Mouse (Mus musculus) neutrophil, adult 83 days (primary cell): ENCODE measurements around the gene Ankrd13a. TPM values are rescaled to one million over a fixed set of nuclear protein-coding genes. Genes with fewer than 3 reads are reported as not detected.

Experiments used
- total RNA-seq, 2 experiments: library from RNA; stranded (reverse); gene quantifications; one replicate each; pipeline ENCODE4 v1.2.4; 2023

The Ankrd13a gene
- total RNA-seq = 100 to 1,000 TPM; 235 to 237 TPM

DNA sequence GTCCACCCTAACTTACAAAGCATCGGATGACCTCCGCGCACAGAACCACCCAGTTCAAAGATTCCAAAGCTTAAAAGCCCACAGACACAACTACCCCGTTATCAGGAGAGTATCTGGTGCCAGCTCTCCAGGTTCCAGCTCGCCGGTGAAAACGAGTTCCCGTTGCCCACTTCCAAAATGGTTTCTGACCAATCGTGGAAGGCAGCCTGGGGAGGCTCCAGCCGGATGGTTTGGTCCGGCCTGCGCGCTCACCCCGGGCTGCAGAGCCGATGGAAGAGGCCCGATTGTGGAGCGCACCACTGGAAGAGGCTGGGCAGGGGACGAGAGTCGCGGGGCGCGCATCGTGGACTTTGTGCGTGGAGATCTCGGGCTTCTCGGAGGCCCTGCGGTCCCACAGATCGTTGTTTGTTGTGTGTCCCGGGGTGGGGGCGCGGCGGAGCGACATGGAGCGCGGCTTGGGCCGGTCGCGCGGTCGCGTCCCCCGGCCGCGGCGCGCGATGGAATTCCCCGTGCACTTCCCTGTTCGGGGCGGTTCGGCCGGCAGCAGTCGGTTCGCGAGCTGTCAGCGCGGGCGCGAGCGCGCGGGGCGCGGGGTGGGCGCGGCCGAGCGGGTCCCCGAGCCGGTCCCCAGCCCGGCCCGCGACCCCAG lies at the start of gene Ankrd13a:
Gene Ankrd13a, plus strand, starts transcription at position 275 of the 649 bp plus-strand sequence.

DNA sequence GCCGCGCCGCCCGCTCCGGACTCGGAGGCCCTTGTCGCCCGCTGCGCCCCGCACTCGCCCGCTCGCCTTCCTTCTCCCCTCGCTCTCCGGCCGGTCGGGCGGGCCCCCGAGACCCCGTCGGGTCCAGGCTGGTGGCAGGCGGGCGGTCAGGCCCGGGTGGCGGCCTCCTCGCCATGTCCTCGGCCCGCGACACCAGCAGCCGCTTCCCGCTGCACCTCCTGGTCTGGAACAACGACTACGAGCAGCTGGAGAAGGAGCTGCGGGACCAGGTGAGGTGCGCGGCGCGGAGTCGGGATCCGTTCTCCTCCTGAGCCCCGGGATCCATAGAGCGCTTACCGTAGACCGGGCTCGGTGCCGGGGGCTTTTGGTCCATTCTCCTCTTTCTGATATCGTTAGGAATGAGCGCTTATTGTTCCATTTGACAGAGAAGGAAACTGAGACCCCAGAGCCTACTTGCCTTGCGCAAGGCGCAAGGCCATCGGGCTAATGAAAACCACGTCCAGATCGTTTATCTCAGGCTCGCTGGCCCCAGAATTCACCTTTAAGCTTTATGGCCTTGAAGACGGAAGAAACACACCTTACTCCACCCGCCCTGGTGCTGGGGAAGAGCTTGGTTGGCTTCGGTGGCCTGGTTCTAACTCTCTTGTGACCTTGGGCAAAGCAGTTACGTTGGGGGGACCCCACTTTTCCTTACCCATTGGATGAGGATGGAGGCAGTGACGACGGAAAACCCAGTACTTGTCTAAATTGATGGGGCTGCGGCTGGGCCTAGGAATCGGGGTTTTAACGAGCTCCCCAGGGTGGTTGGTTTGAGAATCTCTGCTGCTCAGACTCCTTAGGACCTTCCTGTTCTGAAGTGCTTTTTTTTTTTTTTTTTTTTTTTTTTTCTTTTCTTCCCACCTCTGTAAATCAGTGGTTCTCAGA lies 841 bp downstream of the Ankrd13a start, which contains the start of gene Git2:
Gene Git2, minus strand, starts transcription at position 462 of the 924 bp plus-strand sequence.

DNA sequence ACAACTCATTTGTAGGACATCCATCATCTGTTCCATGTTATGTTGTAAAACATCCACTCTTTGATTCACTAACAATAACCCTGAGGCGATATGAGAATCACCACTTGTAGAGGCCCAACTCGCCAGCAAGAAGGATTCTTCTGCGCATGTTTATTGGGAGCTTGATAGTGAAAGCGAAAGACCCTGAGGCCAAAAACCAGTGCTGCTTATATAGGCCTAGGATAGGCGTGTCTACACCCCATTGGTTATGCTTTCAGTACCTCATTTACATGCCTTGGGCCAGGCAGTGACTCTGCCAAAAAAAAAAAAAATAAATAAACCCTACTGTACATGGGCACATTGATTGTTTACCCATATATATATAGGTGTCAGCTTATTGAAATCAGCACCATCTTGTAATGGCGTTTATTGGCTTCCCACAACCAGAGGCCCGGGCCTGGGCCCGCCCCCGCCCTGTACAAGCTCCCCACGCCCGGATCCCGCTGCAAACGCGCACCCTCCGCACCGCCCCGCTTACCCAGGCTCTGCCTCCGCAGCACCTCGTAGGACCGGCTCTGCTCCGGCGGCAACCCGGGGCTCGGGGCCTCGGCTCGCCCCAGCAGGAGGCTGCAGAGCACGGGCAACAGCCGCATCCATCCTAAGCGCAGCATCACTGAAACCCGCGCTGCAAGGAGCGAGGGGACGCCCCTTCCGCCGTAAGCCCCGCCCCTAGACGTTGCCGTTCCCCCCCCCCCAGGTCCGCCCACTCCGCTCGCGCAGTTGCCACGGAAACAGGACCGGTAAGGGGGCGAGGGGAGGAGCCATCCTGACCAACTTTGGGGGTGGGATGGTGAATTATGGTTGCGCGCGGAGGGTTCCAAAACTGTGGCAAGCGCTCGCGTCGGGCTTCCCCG lies 48.6 kb downstream of the Ankrd13a start, which contains the start of gene 1500011B03Rik:
Gene 1500011B03Rik, minus strand, starts transcription at position 673 of the 893 bp plus-strand sequence.

DNA sequence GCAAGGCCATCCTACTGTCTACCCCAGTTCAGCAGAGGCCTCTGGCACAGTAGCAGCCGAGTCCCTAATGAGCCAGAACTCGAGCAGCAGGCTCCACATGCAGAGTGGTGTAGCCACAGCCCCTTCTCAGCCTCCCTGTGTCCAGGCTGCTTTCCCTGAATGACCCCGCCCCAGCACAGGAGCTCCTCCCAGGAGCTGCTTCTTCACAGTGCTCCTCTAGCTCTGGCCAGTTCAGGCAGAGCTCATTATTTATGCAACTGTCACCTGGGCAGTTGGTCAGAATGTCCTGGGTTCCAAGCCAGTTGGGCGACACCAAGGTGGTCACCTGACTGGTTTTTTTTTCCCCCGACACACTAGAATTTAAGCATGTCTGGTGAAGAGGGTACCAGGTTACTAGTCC lies 78.9 kb downstream of the Ankrd13a start, which contains the start of gene 4930519G04Rik:
Gene 4930519G04Rik, plus strand, starts transcription at position 301 of the 400 bp plus-strand sequence.

Other genes with a start within 250 kb of the Ankrd13a start
- under 1 TPM; 0.26 to 0.88 TPM for gene Fam222a, start 206.7 kb upstream of the Ankrd13a start, total RNA-seq
- 1 to 10 TPM; 2.3 to 4.9 TPM for gene Trpv4, start 116.3 kb upstream of the Ankrd13a start, total RNA-seq
- gene Gltp, start 83.7 kb upstream of the Ankrd13a start, total RNA-seq = 100 to 1,000 TPM in 1 of 2 experiments, 10 to 100 TPM in 1; 94.8 to 104 TPM
- gene Tchp, start 66.9 kb upstream of the Ankrd13a start, total RNA-seq = 1 to 10 TPM; 4.9 to 5.7 TPM
- 100 to 1,000 TPM; 139 to 141 TPM for gene Git2, start 840 bp downstream of the Ankrd13a start, total RNA-seq
- gene 1500011B03Rik, start 48.8 kb downstream of the Ankrd13a start, total RNA-seq = 10 to 100 TPM; 17.8 to 19.4 TPM
- under 1 TPM; 0.31 to 0.75 TPM for gene 4930519G04Rik, start 79.0 kb downstream of the Ankrd13a start, total RNA-seq
- gene Gm9936, start 84.0 kb downstream of the Ankrd13a start, total RNA-seq = not detected
- gene Oasl2, start 122.3 kb downstream of the Ankrd13a start, total RNA-seq = 10 to 100 TPM; 14.4 to 28.6 TPM
- gene Oasl1, start 148.6 kb downstream of the Ankrd13a start, total RNA-seq = 10 to 100 TPM in 1 of 2 experiments, 1 to 10 TPM in 1; 8.8 to 10.9 TPM
- gene 2210016L21Rik, start 167.5 kb downstream of the Ankrd13a start, total RNA-seq = 1 to 10 TPM; 8.9 to 10.0 TPM
- gene Hnf1a, start 196.4 kb downstream of the Ankrd13a start, total RNA-seq = not detected
- gene Sppl3, start 236.5 kb downstream of the Ankrd13a start, total RNA-seq = 10 to 100 TPM; 46.1 to 51.7 TPM